Mouse (Mus musculus): Measurements from ENCODE around the gene Emp3.
"Not testable (repeated sequence)": the region's sequence is repeated elsewhere in the genome, so short reads cannot be mapped to it uniquely, and the experiment has no call there.

The Emp3 gene

GRCm38 (mm10) chr7:45921242-45921621, at the start of gene Emp3:
Emp3 (minus strand) TSS chr7:45921404.
- DNase-seq (ENCODE audit: low spot score in 2 of 2), result peak in 1 of 2 experiments; percentile 51

GRCm38 (mm10) chr7:45956611-45957010, 35.4 kb upstream of the Emp3 start:
- DNase-seq (ENCODE audit: low spot score in 2 of 2), result no peak

GRCm38 (mm10) chr7:45949061-45949460, 27.9 kb upstream of the Emp3 start:
- no peak for DNase-seq (ENCODE audit: low spot score in 2 of 2)

GRCm38 (mm10) chr7:45943280-45943679, 22.1 kb upstream of the Emp3 start:
- not testable (repeated sequence) for DNase-seq (ENCODE audit: low spot score in 2 of 2)

GRCm38 (mm10) chr7:45941986-45942385, 20.8 kb upstream of the Emp3 start:
- no peak for DNase-seq (ENCODE audit: low spot score in 2 of 2)

- no peak for DNase-seq (ENCODE audit: low spot score in 2 of 2)
Observed at GRCm38 (mm10) chr7:45939836-45940235, 18.6 kb upstream of the Emp3 start.

- no peak for DNase-seq (ENCODE audit: low spot score in 2 of 2)
Observed at GRCm38 (mm10) chr7:45935114-45935513, 13.9 kb upstream of the Emp3 start.

GRCm38 (mm10) chr7:45933766-45934165, 12.6 kb upstream of the Emp3 start:
- DNase-seq (ENCODE audit: low spot score in 2 of 2), result not testable (repeated sequence)

- DNase-seq (ENCODE audit: low spot score in 2 of 2), result no peak
Observed at GRCm38 (mm10) chr7:45929688-45930087, 8.5 kb upstream of the Emp3 start.

- DNase-seq (ENCODE audit: low spot score in 2 of 2), result no peak
Observed at GRCm38 (mm10) chr7:45928626-45929295, 7.6 kb upstream of the Emp3 start.

GRCm38 (mm10) chr7:45924429-45924816, 3.2 kb upstream of the Emp3 start:
- DNase-seq (ENCODE audit: low spot score in 2 of 2), result no peak

- DNase-seq (ENCODE audit: low spot score in 2 of 2), result peak; percentile 53 to 67
Observed at GRCm38 (mm10) chr7:45923762-45924428, 2.7 kb upstream of the Emp3 start, which contains the start of gene Ccdc114. Ccdc114 (plus strand) TSS chr7:45924072.

GRCm38 (mm10) chr7:45922928-45923761, 1.9 kb upstream of the Emp3 start:
- peak; percentile 81 to 95 for DNase-seq (ENCODE audit: low spot score in 2 of 2)

GRCm38 (mm10) chr7:45921950-45922600, 871 bp upstream of the Emp3 start:
- DNase-seq (ENCODE audit: low spot score in 2 of 2), result no peak

GRCm38 (mm10) chr7:45920583-45921241, 492 bp downstream of the Emp3 start:
- DNase-seq (ENCODE audit: low spot score in 2 of 2), result peak in 1 of 2 experiments; percentile 44

- DNase-seq (ENCODE audit: low spot score in 2 of 2), result no peak
Observed at GRCm38 (mm10) chr7:45919761-45920160, 1.4 kb downstream of the Emp3 start.

GRCm38 (mm10) chr7:45919083-45919671, 2.0 kb downstream of the Emp3 start:
- no peak for DNase-seq (ENCODE audit: low spot score in 2 of 2)

- DNase-seq (ENCODE audit: low spot score in 2 of 2), result no peak
Observed at GRCm38 (mm10) chr7:45917926-45918325, 3.3 kb downstream of the Emp3 start.

- DNase-seq (ENCODE audit: low spot score in 2 of 2), result no peak
Observed at GRCm38 (mm10) chr7:45917004-45917704, 4.0 kb downstream of the Emp3 start.
